Mouse (Mus musculus) ovary, postnatal 14 days (tissue): ENCODE results near the gene Prss16.
A peak's percentile ranks its signal among the peaks of the same experiment; 100 is the strongest.

Experiments
- DNase-seq: peaks from one replicate; pipeline ENCODE4 v3.0.0; 2022; ENCODE audit warnings: low spot score

Prss16 gene

GRCm38 (mm10) chr13:22007121-22007510 lies 2.4 kb downstream of the Prss16 start:
- DNase-seq: no peak

GRCm38 (mm10) chr13:22006334-22007120 lies 3.0 kb downstream of the Prss16 start:
- no peak for DNase-seq

GRCm38 (mm10) chr13:22005605-22006333 lies 3.8 kb downstream of the Prss16 start:
- DNase-seq: no peak

- no peak for DNase-seq
Measured at GRCm38 (mm10) chr13:22001823-22002222, 7.7 kb downstream of the Prss16 start.

- DNase-seq: no peak
Measured at GRCm38 (mm10) chr13:22001346-22001745, 8.2 kb downstream of the Prss16 start.

GRCm38 (mm10) chr13:21999147-21999546 lies 10.4 kb downstream of the Prss16 start:
- no peak for DNase-seq

- DNase-seq: no peak
Measured at GRCm38 (mm10) chr13:21998412-21998811, 11.1 kb downstream of the Prss16 start.

- no peak for DNase-seq
Measured at GRCm38 (mm10) chr13:21997821-21998220, 11.7 kb downstream of the Prss16 start.

GRCm38 (mm10) chr13:21997201-21997820 lies 12.2 kb downstream of the Prss16 start:
- no peak for DNase-seq

- DNase-seq: no peak
Measured at GRCm38 (mm10) chr13:21996840-21997185, 12.7 kb downstream of the Prss16 start.

GRCm38 (mm10) chr13:21996101-21996839 lies 13.3 kb downstream of the Prss16 start:
- DNase-seq: no peak

- DNase-seq: peak; percentile 21
Measured at GRCm38 (mm10) chr13:21995331-21995914, 14.1 kb downstream of the Prss16 start.

- DNase-seq: no peak
Measured at GRCm38 (mm10) chr13:21994896-21995295, 14.6 kb downstream of the Prss16 start.

GRCm38 (mm10) chr13:21993957-21994738 lies 15.4 kb downstream of the Prss16 start:
- DNase-seq: no peak

- DNase-seq: no peak
Measured at GRCm38 (mm10) chr13:21992550-21992949, 17.0 kb downstream of the Prss16 start.

- no peak for DNase-seq
Measured at GRCm38 (mm10) chr13:21984486-21984885, 25.1 kb downstream of the Prss16 start.

GRCm38 (mm10) chr13:21981803-21982193 lies 27.7 kb downstream of the Prss16 start:
- no peak for DNase-seq

GRCm38 (mm10) chr13:21980981-21981802 lies 28.4 kb downstream of the Prss16 start, which contains the start of gene Pom121l2:
Gene Pom121l2, plus strand, starts transcription at chr13:21981194.
- DNase-seq: peak; percentile 46

GRCm38 (mm10) chr13:21974726-21975473 lies 34.6 kb downstream of the Prss16 start:
- DNase-seq: peak; percentile 65
